Mouse (Mus musculus) liver, adult 2 months (tissue): ENCODE results near the gene Ncf1.

ENCODE experiments used
- CTCF ChIP-seq: fragments of 200-500 bp; IDR thresholded peaks from 2 replicates; pipeline ENCODE4 v1.5.1; 2011; ENCODE audit warnings: low read depth, low read length, control low read depth
- POLR2A ChIP-seq: fragments of 200-500 bp; IDR thresholded peaks from 2 replicates; pipeline ENCODE4 v1.6.1; 2011; ENCODE audit warnings: low read length, control low read depth; ENCODE audit not compliant: insufficient read depth; ENCODE audit errors: extremely low read depth

DNA sequence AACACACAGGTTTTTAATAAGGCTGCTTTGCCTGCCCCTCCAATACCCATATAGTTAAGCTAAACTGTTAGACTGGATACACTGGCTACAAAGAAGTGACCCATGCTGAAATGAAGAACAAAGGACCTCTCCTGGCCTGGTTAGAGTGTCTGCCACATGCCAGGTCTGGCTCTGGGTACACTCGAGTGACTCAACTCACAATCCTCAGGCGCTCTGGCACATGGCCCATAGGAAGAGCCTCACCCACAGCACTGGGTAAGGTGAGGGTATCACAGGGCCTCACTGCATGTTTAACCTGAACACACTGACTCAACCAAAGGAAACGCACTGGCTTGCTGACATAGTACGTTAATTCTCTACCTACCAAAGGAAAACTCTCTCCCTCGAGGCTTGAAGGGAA, 16.7 kb upstream of the Ncf1 start:
- TF ChIP-seq CTCF (no peak), POLR2A (no peak)
